Mouse (Mus musculus): ENCODE data around the gene Wdr86.
A peak's percentile ranks its signal among the peaks of the same experiment; 100 is the strongest.
"Not testable (repeated sequence)": the region's sequence is repeated elsewhere in the genome, so short reads cannot be mapped to it uniquely, and the experiment has no call there.

Gene Wdr86

DNA sequence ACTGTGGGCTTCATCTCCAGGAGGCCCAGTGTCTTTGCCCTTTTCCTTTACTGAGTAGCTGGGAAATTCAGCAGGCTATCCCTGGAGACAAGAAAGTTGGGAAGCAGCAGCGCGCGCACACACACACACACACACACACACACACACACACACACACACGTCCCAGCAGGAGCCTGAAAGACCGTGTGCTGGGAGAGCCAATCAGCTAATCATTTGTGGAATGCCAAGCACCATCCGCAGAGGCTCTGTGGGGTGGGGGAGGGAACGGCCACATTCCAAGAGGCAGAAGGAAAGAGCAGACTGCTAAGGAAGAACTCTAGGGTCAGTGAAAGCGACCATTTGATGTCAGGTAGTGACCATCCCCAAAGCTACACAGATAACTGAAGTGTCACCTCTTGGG lies 2.6 kb upstream of the Wdr86 start:
- DNase-seq (ENCODE audit: low spot score) = no peak

DNA sequence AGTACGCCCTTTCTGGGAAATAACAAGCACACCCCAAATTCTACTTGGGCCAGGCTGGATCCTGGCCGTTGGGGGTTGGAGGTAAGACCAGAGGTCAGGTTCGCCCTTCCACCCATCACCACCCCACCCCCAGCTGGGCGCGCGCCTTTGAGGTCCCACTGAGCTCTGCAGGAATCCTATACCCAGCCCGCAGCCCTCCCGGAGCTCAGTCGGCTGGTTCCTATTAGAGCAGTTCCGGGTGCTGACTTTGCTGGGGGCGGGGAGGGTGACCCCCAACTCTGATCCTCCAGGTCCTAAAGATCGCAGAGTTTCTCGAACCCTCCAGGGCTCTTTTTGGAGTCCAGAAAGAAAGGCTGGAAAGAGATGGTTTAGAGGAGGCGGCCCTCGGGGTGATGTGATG lies 459 bp upstream of the Wdr86 start:
- DNase-seq (ENCODE audit: low spot score) = no peak

DNA sequence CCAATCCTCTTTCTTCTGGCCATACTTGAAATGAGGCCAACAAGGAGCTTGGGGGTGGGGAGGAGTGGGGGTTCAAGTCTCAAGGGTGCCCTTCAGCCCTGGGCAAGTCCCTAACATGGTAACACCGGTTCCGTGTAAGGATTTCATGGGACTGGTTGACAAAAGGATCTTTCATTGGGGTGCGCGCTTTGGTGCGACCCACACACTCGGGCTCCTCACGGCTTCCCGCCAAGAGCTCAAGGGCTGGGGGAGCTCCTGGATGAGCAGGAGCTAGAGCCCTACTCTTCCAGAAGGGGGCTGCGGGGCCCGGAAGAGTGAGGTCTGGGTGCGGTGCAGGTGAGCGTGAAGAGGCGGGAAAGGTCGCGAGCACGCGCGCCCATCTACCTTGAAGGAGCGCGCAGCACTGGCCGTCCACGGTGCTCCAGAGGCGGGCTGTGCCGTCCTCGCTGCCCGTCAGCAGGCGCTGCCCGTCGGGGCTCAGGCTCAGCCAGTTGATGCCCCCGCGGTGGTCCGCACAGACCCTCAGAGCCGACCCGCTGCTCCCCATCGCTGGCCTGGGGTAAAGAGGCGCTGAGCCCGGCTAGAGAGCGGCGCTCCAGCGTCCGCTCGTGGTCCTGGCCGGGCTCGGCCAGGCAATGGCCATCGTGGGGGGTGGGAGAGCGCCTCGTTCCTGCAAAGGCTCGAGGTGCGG lies 585 bp downstream of the Wdr86 start:
- no peak for DNase-seq (ENCODE audit: low spot score)

DNA sequence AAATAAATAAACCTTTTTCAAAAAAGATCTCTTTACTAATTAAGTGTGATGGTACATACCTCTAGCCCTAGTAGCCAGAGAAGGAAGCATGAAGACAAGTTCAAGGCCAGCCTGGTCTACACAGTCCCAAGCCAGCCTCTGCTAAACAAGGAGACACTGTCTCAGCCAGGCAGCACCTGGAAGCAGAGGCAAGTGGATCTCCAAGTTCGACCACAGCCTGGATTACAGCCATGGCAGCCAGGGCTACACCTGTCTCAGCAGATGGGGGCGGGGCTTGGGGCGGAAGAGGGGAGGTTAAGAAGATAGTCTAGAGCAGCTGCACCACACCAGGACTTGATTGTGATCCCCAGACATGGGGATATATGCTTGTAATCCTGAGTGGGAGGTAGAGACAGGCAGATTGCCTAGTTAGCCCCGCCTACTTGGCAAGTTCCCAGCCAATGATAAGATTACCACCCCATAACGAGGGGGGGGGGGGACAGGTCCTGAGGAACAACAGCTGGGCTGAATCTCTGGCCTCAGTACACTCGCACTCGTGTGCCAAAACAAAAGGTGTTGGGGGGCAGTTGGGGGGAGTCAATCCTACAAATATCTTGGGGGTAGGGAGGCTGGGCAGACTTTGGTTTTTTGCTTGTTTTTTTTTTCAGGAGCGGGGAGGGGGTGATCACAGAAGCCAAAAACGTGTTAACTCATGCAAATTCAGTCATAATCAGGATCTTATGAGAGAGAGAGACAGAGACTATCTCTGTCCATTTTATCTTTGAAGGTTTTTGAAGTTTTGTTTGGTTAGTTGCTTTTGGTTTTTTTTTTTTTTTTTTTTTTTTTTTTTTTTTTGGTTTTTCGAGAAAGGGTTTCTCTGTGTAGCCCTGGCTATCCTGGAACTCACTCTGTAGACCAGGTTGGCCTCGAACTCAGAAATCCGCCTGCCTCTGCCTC lies 3.4 kb downstream of the Wdr86 start:
- DNase-seq (ENCODE audit: low spot score) = peak; percentile 17

DNA sequence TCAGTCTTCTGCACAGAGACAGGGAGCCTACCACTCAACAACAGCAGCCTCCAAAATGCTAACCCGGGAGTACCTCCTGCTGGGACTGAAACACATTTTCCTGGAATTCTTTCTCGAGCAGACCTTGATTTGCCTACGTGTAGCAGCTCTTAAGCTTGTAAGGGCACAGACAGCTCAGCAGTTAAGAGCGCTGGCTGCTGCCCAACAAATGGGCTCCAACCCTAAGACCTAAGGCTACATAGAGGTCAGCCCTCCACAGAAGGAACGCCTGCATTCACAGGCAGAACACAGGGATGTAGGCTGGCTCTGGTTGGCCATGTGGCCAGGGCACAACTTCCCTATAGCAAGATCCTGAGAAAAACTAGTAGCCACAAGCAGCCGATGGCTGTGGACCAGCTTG lies 4.6 kb downstream of the Wdr86 start:
- no peak for DNase-seq (ENCODE audit: low spot score)

DNA sequence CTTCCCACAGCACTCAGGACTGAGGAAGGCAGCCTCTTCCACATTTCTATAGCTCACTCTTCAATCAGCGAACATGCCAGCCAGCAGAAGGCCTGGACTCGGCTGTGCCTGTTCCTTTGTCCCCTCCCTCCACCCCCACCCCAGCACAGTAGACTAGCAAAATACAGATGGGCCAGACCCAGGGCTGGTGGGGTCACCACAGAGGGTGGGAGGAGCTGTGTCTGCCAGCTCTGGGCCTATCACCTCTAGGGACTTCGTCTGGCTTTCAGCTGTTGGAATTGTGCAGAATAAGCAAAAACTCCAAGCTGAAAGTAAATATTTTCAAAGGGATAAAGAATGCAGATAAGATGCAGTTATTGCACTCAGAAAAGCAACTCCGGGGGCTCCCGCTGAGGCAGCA lies 5.7 kb downstream of the Wdr86 start:
- DNase-seq (ENCODE audit: low spot score) = no peak

DNA sequence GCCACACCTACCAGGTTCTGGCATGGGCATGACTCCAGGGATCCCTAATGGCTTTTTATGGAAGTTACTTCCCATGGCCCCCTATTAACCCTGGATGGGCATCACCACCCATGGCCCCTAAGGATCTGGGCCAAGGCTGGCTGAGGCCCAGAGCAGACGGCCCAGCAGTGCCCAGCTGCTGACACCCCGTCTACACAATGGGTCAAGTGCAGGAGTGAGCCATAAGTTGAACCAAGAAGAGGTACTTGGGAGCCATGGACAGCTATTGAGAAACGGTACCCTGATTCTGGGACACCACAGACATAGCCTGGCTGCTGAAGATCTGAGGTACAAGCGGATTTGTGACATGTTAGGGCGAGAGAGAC lies 6.3 kb downstream of the Wdr86 start:
- DNase-seq (ENCODE audit: low spot score) = no peak

DNA sequence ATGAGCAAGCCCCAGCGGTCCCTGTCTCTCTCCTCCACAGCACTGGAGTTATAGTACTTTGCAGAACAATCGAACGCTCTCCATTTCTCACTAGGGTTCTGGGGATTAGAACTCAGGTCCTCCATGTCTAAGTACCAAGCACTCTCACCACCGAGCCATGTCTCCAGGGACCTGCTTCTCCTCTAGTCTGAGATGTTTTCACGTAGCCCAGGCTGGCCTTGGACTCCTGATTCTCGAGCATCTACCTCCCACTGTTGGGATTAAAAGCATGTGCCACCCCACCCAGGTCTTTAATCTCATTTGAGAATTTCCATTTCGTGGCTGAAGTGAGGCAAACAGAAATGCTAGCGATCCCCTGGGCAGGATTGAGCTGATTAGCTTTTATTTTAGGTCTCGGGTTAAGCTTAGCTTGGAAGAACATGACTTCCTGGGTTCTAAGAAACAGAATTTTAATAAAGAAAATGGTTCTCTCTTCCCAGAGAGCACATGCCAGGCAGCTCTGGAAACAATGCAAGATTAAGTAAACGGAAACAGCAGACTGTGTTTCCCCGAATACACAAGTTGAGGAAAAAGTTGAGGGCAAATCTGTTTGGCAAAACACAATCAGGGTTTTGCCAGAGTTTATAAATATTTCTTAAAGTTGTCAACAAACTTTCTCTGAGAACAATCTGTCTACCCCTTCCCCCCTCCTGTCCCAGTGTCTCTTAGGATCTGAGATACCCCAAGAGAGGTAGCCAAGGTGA lies 6.8 kb downstream of the Wdr86 start:
- DNase-seq (ENCODE audit: low spot score) = no peak

DNA sequence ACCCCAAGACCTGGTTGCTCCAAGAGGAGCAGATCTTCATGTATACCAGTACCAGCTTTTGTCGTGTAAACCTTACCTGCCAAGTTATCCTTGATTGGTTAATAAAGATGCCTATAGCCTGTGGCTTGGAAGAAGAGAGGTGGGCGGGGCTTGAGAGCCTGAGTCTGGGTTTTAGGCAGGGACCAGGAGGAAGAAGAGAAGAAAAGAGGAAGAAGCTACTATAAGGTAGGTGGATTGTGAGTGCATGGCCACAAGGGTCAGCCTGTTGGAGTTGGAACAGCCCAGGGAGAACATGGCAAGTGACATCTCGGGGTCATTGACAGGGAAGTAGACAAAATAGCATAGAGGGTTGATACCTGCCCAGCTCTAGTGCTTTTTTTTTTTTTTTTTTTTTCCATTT lies 10.7 kb downstream of the Wdr86 start:
- DNase-seq (ENCODE audit: low spot score) = no peak

DNA sequence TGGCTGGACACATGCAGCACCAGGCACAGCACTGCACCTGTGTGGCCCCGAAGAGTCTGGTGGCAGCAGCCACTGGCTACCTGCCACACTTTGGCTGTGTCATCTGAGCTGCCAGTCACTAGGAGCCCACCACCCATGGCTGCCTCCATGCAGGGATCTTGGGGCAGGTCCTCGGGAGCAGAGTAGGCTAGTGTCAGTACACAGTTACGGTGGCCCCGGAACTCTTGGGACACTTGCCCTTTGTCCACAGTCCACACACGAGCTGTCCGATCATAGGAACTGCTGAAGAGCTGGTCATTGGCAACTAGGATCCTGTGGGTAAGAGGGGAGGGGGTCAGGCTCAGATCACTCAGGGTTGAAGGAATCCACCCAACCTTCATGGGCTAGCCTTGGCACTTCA lies 12.5 kb downstream of the Wdr86 start:
- DNase-seq (ENCODE audit: low spot score) = no peak

DNA sequence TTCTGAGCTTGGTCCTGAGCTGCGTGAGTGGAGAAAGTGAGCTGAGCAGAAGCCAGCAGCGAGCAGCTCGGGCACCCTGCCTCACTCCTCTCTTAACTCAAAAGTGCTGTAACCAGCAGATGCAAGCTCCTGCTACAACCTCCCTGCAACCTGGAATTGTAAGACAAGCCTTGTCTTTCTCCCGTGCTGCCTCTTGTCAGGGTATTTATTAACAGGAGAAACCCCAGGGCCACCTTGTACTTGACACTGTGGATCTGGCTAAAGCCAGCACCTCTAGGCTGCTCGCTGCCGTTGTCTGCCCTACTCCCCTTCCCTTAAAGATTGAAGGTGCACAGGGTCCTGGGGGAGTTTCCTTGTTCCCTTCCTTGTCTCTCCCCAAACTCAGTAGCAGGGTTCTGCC lies 16.5 kb downstream of the Wdr86 start:
- no peak for DNase-seq (ENCODE audit: low spot score)

DNA sequence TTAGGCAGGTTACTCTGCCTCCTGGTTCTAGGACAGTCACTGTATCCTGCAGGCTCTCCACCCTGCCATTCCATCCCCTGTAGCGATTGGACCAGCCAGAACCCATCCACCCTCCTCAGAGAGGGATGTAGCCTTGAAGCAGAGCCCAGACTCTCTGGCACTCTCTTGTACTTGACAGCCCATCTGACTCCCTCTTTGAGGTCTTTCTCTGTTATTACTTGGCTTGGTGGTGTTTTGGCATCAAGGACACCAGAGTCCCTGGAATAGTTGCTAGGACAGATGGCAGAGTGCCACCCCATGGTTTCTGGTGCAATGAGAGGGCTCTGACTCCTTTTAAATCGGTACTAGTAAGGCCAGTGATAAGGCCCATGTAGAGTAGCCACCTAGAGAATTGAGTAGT lies 17.3 kb downstream of the Wdr86 start:
- no peak for DNase-seq (ENCODE audit: low spot score)

DNA sequence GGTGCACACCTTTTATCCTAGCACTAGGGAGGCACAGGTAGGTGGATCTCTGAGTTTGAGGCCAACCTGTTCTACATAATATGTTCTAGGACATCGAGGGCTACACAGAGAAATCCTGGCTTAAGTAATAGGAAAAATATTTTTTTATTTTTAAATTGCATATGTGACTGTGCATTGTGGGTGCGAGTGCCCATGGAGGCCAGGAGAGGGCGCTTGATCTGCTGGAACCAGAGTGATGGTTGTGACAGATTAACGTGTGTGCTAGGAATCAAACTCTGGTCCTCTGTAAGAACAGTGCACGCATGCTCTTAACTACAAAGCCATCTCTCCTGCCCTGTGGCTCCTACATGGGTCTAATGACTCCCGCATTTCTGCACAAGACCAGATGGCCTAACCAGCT lies 18.9 kb downstream of the Wdr86 start:
- no peak for DNase-seq (ENCODE audit: low spot score)

DNA sequence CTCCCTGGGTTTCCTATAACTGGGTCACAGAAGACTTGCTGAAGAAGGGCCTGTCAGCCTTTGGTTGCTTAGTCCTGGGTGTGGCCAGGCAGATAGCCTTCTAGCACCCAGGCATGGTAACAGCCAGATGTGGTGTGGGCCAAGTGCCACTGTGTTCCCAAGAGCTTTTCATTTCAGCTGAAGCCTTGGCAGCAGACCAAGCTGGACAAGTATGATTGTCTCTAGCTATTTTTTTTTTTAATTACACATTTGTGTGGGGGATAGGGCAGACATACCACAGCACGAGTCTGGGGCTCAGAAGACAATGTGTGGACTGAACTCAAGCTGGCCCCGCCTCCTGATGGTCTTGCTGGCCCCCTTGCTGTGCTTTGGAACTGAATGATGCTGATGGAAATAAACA lies 20.6 kb downstream of the Wdr86 start:
- no peak for DNase-seq (ENCODE audit: low spot score)

DNA sequence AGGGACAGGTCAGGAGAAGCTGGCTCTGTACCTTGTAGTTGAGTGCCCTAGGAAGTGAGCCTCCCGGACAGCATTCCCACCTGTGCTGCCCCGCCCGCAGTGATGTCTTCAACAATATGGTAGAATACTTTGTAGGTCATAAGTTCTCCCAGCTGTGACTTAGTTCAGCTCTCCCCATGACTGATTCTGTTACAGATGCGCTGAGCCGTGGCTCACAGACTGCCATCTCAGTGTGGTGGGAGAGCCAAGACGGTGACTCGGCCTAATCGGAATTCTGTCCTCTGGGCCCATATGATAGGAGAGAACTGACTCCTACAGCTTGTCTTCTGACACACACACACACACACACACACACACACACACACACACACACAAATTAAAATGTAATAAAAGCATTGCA lies 25.9 kb downstream of the Wdr86 start:
- DNase-seq (ENCODE audit: low spot score) = no peak

DNA sequence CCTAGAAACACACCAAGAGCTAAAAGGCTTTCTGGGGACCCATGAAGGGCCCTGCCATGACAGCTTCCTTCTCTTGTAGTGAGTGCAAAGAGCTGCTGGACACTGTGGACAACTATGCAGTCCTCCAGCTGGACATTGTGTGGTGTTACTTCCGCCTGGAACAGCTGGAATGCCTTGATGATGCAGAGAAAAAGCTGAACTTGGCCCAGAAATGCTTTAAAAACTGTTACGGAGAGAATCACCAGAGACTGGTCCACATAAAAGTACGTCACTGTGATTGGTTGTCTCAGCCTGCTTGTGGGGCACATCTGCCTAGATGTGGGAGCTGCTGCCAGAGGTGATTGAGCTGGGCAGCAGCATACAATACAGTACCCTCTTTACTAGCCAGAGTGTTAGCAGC lies 29.3 kb downstream of the Wdr86 start:
- no peak for DNase-seq (ENCODE audit: low spot score)

DNA sequence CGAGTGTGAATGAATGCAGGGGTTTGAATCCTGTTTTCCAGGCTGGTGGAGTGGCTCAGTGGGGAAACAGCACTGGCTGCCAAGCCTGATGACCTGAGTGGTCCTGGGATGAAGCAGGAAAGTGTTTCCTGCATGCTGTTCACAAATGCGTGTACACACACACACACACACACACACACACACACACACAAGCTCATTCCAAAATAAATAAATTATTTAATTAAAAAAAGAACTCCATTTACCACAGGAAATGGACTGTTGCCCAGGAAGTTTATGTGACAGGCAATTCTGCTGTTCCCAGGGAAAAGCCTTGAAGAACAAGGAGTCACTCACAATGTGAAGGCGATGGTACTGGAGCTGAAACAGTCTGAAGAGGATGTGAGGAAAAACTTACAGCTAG lies 33.8 kb downstream of the Wdr86 start:
- DNase-seq (ENCODE audit: low spot score) = no peak

DNA sequence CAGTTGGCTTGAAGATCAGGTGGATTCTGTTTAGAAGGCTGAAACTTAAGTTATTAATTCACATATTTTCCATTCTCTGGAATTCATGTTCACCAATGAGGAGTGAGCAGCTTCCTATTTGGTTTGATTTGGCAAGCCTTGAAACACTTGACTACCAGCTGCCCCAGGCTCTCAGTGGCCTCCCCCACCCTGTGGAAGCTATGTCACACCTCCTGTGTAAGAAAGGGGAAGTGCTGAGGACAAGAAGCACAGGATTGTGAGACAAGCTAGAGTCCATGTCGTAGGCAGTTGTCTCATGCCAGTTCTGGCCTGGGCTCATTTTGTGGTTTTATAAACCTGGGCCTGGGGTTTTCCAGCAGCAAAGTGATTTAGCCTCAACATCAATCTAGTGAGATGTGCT lies 42.8 kb downstream of the Wdr86 start:
- no peak for DNase-seq (ENCODE audit: low spot score)

DNA sequence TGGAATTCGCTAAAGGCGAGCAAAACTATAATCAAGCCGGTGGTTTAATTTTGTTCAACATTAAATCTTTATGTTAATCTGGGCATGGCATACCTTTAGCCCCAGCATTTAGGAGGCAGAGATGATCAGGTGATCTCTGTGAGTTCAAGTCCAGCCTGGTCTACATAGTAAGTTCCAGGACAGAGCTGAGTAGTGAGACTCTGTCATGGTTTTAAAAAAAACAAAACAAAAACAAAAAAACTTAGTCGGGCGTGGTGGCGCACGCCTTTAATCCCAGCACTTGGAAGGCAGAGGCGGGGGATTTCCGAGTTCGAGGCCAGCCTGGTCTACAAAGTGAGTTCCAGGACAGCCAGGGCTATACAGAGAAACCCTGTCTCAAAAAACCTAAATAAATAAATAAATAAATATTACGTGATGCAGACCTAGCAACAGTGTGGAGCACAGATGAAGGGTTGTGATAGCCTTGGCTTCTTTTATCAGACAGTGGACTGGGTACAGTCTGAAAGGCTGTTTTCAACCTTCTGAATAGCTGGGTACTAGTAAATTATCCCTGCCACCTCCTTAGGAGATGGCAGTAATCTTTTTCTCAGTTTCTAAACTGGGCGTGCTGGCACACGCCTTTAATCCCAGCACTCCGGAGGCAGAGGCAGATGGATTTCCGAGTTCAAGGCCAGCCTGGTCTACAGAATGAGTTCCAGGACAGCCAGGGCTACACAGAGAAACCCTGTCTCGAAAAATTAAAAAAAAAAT lies 43.7 kb downstream of the Wdr86 start:
- not testable (repeated sequence) for DNase-seq (ENCODE audit: low spot score)

DNA sequence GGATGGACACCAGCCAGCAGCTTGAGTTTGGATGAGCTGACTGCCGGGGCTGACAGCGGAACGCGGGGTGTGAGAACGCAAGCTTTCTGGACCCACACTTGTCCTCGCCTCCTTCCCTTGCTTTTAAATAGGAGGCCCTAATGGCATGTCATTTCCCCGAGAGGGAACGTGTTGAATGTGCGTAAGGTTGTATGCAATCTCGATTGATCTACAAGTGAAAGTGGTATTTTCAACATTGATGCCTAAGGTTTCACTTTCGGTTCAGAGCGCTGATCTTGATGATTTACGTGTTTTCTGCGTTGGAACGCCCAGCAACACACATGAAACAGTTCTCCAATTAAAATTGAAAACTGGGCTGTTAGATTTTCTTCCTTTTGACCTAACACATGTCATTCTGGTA lies 44.4 kb downstream of the Wdr86 start:
- DNase-seq (ENCODE audit: low spot score) = peak; percentile 78

DNA sequence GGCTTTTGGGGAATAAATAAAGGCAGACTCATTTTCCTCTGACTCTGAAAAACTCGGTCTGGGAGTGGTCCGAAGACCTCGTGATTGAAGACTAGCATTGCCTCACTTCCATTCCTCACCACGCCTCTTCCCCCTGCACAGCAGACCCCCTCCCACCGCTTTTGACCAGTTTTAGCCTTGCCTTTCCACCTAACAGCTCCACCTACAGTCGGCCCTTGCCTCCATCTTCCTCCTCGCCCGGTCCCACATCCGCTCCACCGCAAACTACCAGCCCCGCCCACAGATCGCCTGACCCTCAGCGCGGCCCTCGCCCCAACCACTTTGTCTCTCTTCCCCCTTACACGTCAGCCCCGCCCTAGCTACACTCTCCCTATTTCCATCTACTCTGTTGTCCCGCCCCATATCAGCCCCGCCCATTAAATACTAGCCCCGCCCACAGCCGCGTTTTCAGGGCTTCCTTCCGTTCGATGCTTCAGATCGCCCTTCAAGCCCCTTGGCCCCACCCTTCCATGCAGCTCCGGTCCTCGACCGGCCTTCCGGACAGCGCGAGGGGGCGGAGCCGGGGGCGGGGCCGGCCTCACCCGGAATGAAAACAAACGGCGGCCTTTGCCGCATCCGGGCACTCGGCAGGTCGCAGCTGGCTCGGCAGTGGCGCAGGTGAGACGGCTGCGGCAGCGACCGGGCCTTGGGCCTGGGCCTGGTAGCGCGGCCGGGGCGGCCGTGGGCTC lies 45.0 kb downstream of the Wdr86 start, which contains the start of gene Nub1:
Gene Nub1, plus strand, starts transcription at position 167 of the 728 bp plus-strand sequence.
- DNase-seq (ENCODE audit: low spot score) = peak; percentile 100
